Mouse (Mus musculus) midbrain, embryonic 14.5 days (tissue): Measurements from ENCODE around the gene Gm17604. TPM values are rescaled to one million over a fixed set of nuclear protein-coding genes. Genes with fewer than 3 reads are reported as not detected.

Source experiments
- ATAC-seq: fragments of 200-750 bp; cut with Nextera tagmentation; 2 replicates; pipeline ENCODE4 v1.8.0; 2017; ENCODE audit warnings: moderate number of reproducible peaks, moderate library complexity; ENCODE audit not compliant: low FRiP score, low TSS enrichment
- DNase-seq: peaks from one replicate; pipeline ENCODE4 v3.0.0-alpha.2; 2015
- H3K27ac ChIP-seq: fragments of 300-500 bp; sonication (generic); replicated peaks from 2 replicates; pipeline ENCODE4 v1.5.1; 2014; ENCODE audit warnings: mild to moderate bottlenecking, low read depth, low read length, moderate library complexity
- H3K27me3 ChIP-seq: fragments of 300-500 bp; sonication (generic); 2 replicates; pipeline ENCODE4 v1.6.1; 2014; ENCODE audit warnings: low read length, control low read depth, mixed read lengths; ENCODE audit not compliant: control insufficient read depth, insufficient read depth
- H3K36me3 ChIP-seq: fragments of 300-500 bp; sonication (generic); 2 replicates; pipeline ENCODE4 v1.6.1; 2014; ENCODE audit warnings: low read length, control low read depth; ENCODE audit not compliant: control insufficient read depth, insufficient read depth
- H3K4me1 ChIP-seq: fragments of 300-500 bp; sonication (generic); 2 replicates; pipeline ENCODE4 v1.6.1; 2014; ENCODE audit warnings: mild to moderate bottlenecking, antibody characterized with exemption, low read length, control low read depth; ENCODE audit not compliant: control insufficient read depth, insufficient read depth
- H3K4me2 ChIP-seq: fragments of 300-500 bp; sonication (generic); 2 replicates; pipeline ENCODE4 v1.6.1; 2014; ENCODE audit warnings: mild to moderate bottlenecking, low read length, moderate library complexity
- H3K4me3 ChIP-seq: fragments of 300-500 bp; sonication (generic); replicated peaks from 2 replicates; pipeline ENCODE4 v1.5.1; 2014; ENCODE audit warnings: low read depth, low read length
- H3K9ac ChIP-seq: fragments of 300-500 bp; sonication (generic); replicated peaks from 2 replicates; pipeline ENCODE4 v1.6.1; 2014; ENCODE audit warnings: mild to moderate bottlenecking, low read length, moderate library complexity
- H3K9me3 ChIP-seq: fragments of 300-500 bp; sonication (generic); 2 replicates; pipeline ENCODE4 v1.6.1; 2016; ENCODE audit warnings: low read length, control low read depth, mixed read lengths; ENCODE audit not compliant: control insufficient read depth
- WGBS: fragments of 180-500 bp; shearing (Covaris S2); extraction: QIAGEN DNeasy Blood & Tissue Kit; methylation state at CpG from one replicate; pipeline ENCODE4 v1.1.7; 2014; 5-methylcytosine and 5-hydroxymethylcytosine counted together
- polyA plus RNA-seq: library from polyadenylated mRNA; unstranded; fragments of >200 nt; fragmentation: Nextera tagmentation; extraction: Ambion mirVana; gene quantifications from 2 replicates; pipeline ENCODE4 v1.2.1, GENCODE M21; 2014

Gene Gm17604
- polyA plus RNA-seq: not detected in 2 replicates

DNA sequence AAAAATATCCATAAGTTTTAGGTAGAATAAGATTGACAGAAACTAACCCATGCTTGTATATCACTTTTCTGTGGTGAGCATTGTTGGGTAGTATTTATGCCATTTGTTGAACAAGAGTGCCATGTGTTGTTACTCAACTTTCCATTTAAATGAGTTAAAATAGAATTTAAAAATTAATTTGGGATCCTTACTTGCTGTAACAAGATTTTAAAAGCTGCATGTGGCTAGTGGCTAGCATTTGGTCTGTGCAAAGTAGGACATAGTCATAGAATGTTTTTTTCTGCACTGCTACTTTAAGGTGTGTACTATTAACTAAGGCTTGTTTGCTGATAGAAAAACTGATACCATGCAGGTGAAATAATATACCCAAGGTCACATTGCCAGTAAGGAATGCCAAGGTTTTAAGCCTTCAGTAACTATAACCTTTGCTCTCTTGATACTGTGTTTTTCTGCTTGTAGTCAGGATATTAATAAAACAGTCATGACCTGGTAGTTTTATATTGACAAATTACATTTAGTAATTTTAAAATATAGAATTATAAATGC is at the start of gene Gm17604:
Gene Gm17604 (minus strand): TSS at position 51 of the 546 bp plus-strand sequence.
- H3K4me3 ChIP-seq: no peak within 1 kb of the TSS
- no peak for ATAC-seq
- no peaks in the 10 kb centered on the region; the same call in 1 of the 2 replicates for H3K27me3 ChIP-seq
- H3K36me3 ChIP-seq: no peaks in the 10 kb centered on the region
- H3K9ac ChIP-seq: no peak within 1 kb of the TSS
- H3K4me1 ChIP-seq: no peaks in the 10 kb centered on the region
- no peak within 1 kb of the TSS for H3K27ac ChIP-seq
- H3K4me2 ChIP-seq: no peak within 1 kb of the TSS
- no peaks in the 10 kb centered on the region for H3K9me3 ChIP-seq
- no peak for DNase-seq

DNA sequence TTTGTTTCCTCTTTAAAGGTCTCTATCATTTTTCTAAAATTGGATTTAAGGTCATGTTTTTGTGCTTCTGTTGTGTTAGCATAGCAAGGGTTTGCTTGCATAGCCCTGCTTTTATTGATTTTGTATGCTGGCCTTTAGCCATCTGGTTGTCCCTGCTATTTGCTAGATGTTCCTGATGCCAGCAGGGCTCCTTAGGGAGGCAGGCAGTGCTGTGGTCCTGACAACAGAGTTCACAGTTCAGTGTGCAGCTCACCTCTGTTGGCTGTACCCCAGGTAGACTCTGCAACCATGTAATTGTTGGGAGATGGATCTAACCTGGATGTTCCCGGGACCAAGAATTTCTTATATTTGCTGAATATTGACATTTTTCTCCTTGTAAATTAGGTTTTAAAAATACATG is 45.3 kb upstream of the Gm17604 start:
- H3K4me2 ChIP-seq: no peak overlapping the region
- H3K9me3 ChIP-seq: no peaks in the 10 kb centered on the region
- H3K9ac ChIP-seq: no peak overlapping the region
- H3K36me3 ChIP-seq: no peaks in the 10 kb centered on the region
- no peak for ATAC-seq
- WGBS: 91% methylated on average over 1 of the region's 1 CpGs
- H3K27me3 ChIP-seq: no peaks in the 10 kb centered on the region
- H3K4me3 ChIP-seq: no peak overlapping the region
- no peaks in the 10 kb centered on the region for H3K4me1 ChIP-seq
- no peak for DNase-seq
- no peak overlapping the region for H3K27ac ChIP-seq

DNA sequence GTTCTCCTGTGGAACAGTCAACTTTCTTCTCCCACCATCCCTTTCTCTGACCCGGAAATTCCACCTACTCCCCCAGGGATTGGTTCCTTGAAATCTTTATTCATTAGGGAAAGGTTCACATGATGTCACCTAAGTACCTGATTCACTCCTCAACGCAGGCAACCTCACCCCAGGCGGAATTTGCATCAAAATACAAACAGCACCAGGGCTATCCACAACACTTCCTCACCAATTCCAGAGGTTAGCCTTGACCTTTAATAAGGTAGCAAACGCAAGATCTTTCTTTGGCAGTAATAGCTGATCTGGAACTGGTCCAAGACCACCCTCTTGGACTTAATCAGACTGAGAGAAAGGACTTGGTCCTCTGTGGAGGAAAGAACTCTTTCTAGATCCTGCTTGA is 1.5 kb downstream of the Gm17604 start:
- ATAC-seq (no peak), DNase-seq (no peak)
- WGBS: 52% methylated on average over 4 of the region's 4 CpGs
- Histone ChIP-seq H3K27me3 (no peaks in the 10 kb centered on the region; the same call in 1 of the 2 replicates), H3K4me3 (no peak overlapping the region), H3K36me3 (no peaks in the 10 kb centered on the region), H3K4me1 (no peaks in the 10 kb centered on the region), H3K9me3 (no peaks in the 10 kb centered on the region), H3K9ac (no peak overlapping the region), H3K4me2 (no peak overlapping the region), H3K27ac (no peak overlapping the region)

- Histone ChIP-seq H3K4me2 (peak within 1 kb of the TSS; percentile 57), H3K4me1 (no peaks in the 10 kb centered on the region), H3K9ac (peak within 1 kb of the TSS; percentile 54), H3K36me3 (no peaks in the 10 kb centered on the region), H3K4me3 (peak within 1 kb of the TSS; percentile 49), H3K27me3 (no peaks in the 10 kb centered on the region), H3K27ac (peak within 1 kb of the TSS; percentile 60; the same call in 1 of the 2 replicates), H3K9me3 (no peaks in the 10 kb centered on the region)
- DNase-seq: peak; percentile 89
- 17% methylated on average over 26 of the region's 26 CpGs for WGBS
- ATAC-seq: peak; percentile 99
Observed at GRCm38 (mm10) chrX:164980193-164980775, 24.3 kb downstream of the Gm17604 start, which contains the start of the genes Mospd2 and Fancb. TSS of gene Mospd2 (minus strand) at chrX:164980375. TSS of gene Fancb (plus strand) at chrX:164980592.

DNA sequence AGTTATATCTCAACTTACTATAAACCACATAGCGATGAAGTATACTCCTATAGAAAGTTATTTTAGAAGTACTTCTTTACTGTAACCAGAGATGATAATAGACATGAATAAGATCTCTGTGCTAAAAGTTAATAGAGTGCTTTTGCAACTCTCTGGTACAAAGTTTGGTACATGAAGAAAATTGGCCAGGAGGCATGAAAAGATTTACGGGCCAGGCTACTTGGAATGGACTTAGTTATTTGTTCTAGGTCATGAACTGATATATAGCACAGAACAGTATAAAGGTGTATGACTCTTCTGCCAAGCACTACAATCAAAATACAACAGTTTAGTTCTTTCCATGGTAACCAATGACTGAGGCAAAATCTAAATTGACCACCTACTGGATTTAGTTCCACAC is 25.8 kb downstream of the Gm17604 start:
- Histone ChIP-seq H3K4me3 (peak overlapping the region; percentile 49; the same call in 1 of the 2 replicates), H3K9me3 (no peaks in the 10 kb centered on the region), H3K9ac (no peak overlapping the region), H3K27me3 (no peaks in the 10 kb centered on the region), H3K36me3 (no peaks in the 10 kb centered on the region), H3K4me2 (peak overlapping the region; percentile 57), H3K4me1 (no peaks in the 10 kb centered on the region), H3K27ac (no peak overlapping the region)
- no peak for ATAC-seq
- no peak for DNase-seq
- WGBS: 96% methylated on average over 2 of the region's 2 CpGs

DNA sequence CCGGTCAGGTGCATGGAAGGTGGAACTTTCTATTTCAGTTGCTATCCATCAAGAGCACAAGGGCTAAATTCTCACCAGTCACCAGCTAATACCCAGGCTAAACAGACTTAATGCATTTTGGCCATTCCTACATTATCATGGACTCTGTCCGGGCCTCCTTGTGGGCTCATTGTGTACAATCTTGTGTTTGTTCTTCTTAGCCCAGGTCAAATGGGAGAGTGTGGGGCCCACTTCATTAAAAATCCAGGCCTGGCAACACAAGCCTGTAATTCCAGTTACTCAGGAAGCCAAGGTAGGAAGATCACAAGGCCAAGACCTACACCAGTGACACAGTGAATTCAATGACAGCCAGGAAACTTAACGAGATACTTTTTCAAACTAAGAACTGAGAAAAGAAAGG is 33.4 kb downstream of the Gm17604 start:
- H3K9me3 ChIP-seq: no peaks in the 10 kb centered on the region
- 91% methylated on average over 3 of the region's 3 CpGs for WGBS
- no peak for DNase-seq
- H3K9ac ChIP-seq: no peak overlapping the region
- no peaks in the 10 kb centered on the region for H3K36me3 ChIP-seq
- ATAC-seq: no peak
- H3K4me2 ChIP-seq: no peak overlapping the region
- H3K27me3 ChIP-seq: no peaks in the 10 kb centered on the region
- H3K27ac ChIP-seq: no peak overlapping the region
- no peaks in the 10 kb centered on the region for H3K4me1 ChIP-seq
- H3K4me3 ChIP-seq: no peak overlapping the region

DNA sequence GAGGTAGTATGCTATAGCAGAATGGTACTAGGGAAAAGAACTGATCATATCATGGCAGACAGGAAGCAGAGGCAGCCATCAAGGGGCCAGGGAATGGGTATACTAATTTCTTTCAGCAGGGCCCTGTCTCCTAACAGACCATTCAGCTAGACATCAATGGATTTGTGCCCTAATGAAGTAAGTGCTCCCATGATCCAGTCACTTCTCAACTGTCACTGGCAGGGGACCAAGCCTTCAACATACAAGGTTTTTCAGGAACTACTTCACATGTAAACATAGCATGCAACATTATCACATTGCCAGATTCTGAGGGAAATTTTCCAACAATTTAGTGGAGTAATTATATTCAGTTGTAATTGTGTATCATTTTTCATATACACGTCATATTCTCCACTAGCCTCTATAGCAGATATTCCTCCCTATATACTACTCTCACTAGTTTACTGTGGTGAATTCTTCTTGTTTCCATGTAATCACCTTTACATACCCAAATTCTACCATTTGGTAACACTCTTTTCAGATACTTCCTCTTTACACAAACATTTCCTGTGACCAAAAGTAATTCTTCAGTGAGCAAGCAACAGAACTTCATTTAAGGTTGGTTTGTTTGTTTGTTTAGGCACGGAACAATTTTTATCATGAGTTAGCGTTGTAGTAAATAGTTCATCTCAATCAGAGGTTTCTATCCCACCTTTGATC is 38.7 kb downstream of the Gm17604 start:
- no peak overlapping the region for H3K9ac ChIP-seq
- ATAC-seq: no peak
- no peak overlapping the region for H3K4me2 ChIP-seq
- no peak overlapping the region for H3K27ac ChIP-seq
- no peaks in the 10 kb centered on the region for H3K4me1 ChIP-seq
- no peaks in the 10 kb centered on the region for H3K36me3 ChIP-seq
- 91% methylated on average over 3 of the region's 3 CpGs for WGBS
- DNase-seq: no peak
- H3K4me3 ChIP-seq: no peak overlapping the region
- H3K27me3 ChIP-seq: no peaks in the 10 kb centered on the region
- H3K9me3 ChIP-seq: no peaks in the 10 kb centered on the region
